Mouse (Mus musculus) spleen, adult 2 months (tissue): ENCODE measurements around the gene Cd200r4.

Experiments used
- CTCF ChIP-seq: fragments of 200-500 bp; IDR thresholded peaks from 2 replicates; pipeline ENCODE4 v1.5.1; 2011; ENCODE audit warnings: mild to moderate bottlenecking, inconsistent platforms; ENCODE audit not compliant: insufficient read depth, insufficient read length, insufficient replicate concordance; ENCODE audit errors: extremely low read depth
- POLR2A ChIP-seq: fragments of 200-500 bp; IDR thresholded peaks from 2 replicates; pipeline ENCODE4 v1.6.1; 2011; ENCODE audit warnings: low read depth, low read length, inconsistent platforms

DNA sequence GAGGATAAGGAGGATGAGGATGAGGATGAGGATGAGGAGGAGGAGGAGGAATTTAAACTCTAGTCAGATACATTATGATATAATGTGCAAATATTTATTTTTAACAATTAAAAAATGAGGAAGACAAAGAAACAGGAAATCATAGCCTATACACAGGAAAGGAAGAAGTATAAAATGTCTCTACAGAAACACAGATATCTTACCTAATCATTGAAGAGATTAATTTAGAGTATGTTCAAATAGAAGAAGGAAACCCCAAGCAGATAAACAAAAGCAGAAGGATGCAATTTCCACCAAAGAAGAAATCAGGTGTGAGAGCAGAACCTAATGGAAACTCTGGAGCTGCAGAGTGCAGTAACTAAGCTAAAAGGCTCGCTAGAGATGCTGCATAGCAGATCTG lies 6.5 kb downstream of the Cd200r4 start:
- no peak for TF ChIP-seq CTCF
- no peak for TF ChIP-seq POLR2A
